Mouse (Mus musculus): Measurements from ENCODE around the gene Ndufb6.

DNA sequence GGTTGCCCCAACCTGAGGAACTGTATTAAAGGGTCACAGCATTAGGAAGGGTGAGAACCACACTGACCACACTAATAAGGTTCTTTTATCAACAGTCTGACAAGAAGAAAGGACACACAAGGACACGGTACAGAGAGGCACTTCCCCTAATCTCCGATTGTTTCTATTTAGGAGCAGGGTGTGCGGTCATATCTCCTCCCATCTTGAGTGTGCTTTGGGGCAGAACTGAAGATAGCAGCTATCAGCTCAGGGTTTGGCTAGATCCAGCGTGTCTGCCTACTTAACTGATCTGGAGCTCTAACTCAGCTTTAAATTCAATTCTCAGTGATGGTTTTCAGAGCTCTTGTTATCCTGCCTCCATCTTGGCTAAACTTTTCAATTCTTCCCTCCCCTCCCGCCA lies 19.9 kb upstream of the Ndufb6 start:
- TF ChIP-seq CTCF (IDR thresholded peaks at IDR 0.05; ENCODE audit: borderline replicate concordance, control insufficient read depth, extremely low read depth, insufficient read depth, low read length, poor library complexity) (no peak), POLR2A (IDR thresholded peaks at IDR 0.05; ENCODE audit: control insufficient read depth, extremely low read depth, insufficient read depth, low read length, poor library complexity) (no peak)

All from thymus, adult 2 months (tissue).